Mouse (Mus musculus): ENCODE results near the gene Vstm2l.

The Vstm2l gene

GRCm38 (mm10) chr2:157932655-157933054 is 18.2 kb downstream of the Vstm2l start:
- in situ Hi-C loops (cut with MseI, MboI): no loop called here

- in situ Hi-C loops (cut with MseI, MboI): no loop called here
Observed at GRCm38 (mm10) chr2:157935444-157936171, 21.2 kb downstream of the Vstm2l start.

GRCm38 (mm10) chr2:157936676-157937075 is 22.2 kb downstream of the Vstm2l start:
- in situ Hi-C loops (cut with MseI, MboI): no loop called here

GRCm38 (mm10) chr2:157940586-157941185 is 26.2 kb downstream of the Vstm2l start:
- in situ Hi-C loops (cut with MseI, MboI): no loop called here

DNA sequence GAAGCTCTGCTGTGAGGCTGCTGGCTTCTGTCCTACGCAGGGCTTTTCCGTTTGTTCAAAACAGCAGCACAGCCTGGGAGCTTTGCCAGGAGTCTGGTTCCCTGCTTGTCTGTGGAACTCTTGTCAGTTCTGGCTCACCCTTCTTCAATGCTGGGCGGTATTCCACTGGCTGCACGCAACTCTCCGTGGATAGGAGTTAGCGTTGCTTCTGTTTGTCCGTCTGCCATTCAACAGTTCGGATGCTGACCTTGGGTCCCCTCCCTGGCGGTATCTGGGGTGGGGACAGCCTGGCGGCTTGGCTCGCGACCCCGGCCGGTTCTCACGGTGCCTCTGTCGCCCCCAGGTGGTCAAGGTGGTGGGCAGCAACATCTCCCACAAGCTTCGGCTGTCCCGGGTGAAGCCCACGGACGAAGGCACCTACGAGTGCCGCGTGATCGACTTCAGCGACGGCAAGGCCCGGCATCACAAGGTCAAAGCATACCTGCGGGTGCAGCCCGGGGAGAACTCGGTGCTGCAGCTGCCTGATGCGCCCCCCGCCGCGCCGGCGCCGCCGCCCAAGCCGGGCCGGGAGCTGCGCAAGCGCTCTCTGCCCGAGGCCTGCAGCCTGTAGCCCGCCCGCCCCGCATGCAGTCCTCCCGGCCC is 29.2 kb downstream of the Vstm2l start:
- in situ Hi-C loops (cut with MseI, MboI): no loop called here

GRCm38 (mm10) chr2:157944156-157944893 is 29.9 kb downstream of the Vstm2l start:
- in situ Hi-C loops (cut with MseI, MboI): no loop called here

DNA sequence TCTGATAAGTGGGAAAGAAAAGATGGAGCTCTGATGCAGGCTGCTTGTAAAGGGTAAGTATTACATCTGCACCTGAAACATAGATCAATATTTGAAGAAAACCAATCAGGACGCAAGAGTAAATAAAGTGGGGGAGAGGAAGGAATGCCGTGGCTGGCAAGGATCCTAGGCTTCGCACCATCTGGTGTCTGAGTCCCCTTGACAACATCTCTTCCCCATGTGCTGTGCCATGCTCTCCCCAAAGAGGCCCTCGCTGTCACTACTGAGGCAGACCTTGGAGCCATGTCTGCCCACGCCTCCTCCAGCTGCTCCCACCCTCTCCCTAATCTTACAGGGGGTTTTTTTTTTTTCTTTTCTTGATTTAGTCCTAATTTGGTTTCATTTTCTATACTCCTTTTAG is 39.5 kb downstream of the Vstm2l start:
- in situ Hi-C loops (cut with MseI, MboI): loop anchor here in 1 of 2 experiments (25.0 kb wide), 1 partner anchor 317 kb away; no protein-coding TSS in a partner anchor

DNA sequence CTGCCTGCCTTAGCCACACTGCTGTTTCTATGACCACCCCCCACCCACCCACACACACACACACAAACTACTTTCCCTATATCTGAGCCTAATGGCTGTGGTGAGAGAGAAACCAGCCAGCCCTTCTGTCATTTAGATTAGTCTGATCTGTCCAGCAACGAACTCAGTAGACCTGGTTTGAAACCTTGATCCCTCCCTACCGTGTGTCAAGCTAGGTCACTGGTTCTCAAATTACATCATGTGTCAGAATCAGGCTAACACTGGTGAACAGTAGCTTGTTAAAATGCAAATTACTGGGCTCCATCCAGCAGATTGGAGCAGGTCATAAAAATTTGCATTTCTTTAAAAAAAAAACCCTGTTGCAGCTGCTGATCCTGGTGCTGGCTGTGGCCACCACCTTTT is 43.3 kb downstream of the Vstm2l start:
- in situ Hi-C loops (cut with MseI, MboI): loop anchor here in 1 of 2 experiments (25.0 kb wide), 1 partner anchor 320 kb away; no protein-coding TSS in a partner anchor

DNA sequence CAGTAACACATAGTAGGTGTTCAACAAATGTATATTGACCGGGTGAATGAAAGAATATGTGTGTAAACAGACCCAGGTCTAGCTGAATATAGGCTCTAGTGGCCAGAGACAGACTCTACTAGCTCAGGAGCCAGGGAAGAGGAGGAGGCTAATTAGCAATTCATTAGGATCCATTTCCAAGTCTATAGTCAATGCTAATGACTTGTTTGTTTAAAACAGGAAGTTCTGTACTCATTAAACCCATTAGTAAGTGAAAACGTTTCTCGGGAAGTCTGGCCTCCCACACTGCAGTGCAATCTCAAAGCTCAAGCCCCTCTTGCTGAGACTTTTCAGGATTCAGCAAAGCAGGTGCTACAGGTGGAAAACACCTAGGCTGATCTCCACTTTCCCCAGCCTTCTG is 53.4 kb downstream of the Vstm2l start:
- in situ Hi-C loops (cut with MseI, MboI): loop anchor here in 1 of 2 experiments (25.0 kb wide), 1 partner anchor 331 kb away; no protein-coding TSS in a partner anchor

DNA sequence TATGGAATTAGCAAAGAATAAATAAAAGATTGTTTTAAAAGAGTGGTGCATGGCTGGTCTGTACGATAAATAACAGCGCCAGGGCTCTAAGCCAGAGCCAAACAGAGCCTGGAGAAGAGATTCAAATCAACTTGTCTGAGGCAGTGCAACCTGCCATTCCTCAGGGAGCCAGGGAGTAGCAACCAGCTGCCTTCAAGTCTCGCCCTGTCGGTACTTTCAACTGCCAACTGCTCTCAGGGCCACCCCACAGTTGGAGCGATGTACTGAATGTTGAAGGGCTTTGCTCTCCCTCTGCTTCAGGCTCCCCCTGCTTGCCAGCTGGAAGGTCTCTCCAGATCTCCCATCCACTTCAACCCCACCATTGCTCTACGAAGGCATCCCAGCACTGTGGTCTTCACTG is 55.7 kb downstream of the Vstm2l start:
- in situ Hi-C loops (cut with MseI, MboI): loop anchor here in 1 of 2 experiments (25.0 kb wide), 1 partner anchor 333 kb away; no protein-coding TSS in a partner anchor

GRCm38 (mm10) chr2:157970669-157971068 is 56.2 kb downstream of the Vstm2l start:
- in situ Hi-C loops (cut with MseI, MboI): loop anchor here in 1 of 2 experiments (25.0 kb wide), 1 partner anchor 333 kb away; no protein-coding TSS in a partner anchor

DNA sequence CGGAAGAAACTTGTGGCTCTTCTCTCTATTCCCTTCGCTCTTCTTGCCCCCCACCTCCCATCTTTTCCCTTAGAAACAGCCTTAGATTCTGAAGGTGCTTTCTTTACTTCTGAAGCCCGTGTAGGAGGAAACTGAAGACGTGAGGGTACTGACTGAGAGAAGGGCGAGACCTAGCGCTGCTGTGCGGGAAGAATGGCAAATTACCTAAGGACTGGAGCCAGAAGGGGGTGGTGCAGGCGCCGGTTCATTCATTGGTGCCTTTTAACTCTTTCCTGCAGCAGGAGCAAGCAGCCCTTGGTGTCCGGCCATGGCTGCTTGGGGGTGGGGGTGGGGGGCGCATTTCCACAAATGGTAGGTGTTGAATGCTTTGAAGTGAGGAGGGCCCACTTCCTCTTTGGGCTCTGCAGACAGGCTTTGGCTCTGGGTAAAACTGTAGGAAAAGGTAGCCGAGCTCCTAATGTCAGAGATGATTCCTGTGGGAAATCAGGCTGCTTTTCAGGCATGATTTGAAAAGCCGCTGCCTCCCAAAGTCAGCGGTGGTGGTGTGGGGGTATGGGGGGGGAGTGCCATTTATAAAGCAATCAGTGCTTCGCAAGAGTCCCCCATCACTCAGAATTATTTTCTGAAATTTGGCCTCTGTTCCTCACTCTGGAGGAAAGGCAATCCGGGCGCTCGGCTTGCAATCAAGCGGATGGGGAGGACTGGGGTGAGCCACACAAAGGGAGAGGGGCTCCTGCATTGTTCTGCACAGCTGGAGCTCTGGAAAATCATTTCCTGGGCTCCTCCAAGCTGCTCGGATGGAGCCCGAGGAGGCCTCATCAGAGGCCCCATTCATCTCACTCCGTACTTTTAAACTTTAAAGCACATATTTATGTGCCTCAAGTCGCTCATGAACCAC is 60.4 kb downstream of the Vstm2l start:
- in situ Hi-C loops (cut with MseI, MboI): loop anchor here in 1 of 2 experiments (25.0 kb wide), 1 partner anchor 338 kb away; no protein-coding TSS in a partner anchor

DNA sequence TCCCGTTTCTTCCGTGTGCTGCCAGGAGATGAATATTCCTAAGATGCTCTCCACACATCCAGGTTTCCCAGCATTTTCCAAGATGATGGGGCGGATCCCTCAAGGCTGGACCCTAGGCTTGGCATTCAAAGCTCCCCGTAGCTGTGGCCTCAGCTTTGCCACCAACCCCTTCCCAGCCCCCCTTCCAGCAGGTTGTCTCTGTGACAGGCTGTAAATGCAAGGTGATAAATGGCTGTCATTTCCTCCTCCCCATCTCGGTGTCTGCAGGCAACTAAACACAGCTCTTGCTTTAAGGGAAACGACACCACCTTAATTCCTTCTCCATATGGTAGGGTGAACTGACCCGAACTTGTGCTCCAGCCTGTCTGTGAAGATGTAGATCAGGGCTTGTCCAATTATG is 61.1 kb downstream of the Vstm2l start:
- in situ Hi-C loops (cut with MseI, MboI): no loop called here

- in situ Hi-C loops (cut with MseI, MboI): no loop called here
Observed at GRCm38 (mm10) chr2:157979241-157979640, 64.8 kb downstream of the Vstm2l start.

DNA sequence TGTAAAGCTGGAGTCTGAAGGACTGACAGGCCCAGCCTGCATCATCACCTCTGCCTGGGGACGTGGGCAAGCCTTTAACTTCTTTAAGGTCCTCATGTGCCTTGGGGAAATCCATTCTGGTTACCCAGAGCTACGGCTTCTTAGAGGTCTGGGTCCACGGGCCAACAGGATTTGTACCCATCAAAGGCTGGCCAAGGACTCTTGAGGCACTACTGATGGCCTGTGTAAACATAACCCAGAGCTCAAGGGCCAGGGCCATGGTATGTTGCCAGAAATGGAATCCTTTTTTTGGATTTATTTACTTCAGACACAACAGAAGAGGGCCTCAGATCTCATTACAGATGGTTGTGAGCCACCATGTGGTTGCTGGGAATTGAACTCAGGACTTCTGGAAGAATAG is 68.3 kb downstream of the Vstm2l start:
- in situ Hi-C loops (cut with MseI, MboI): no loop called here

DNA sequence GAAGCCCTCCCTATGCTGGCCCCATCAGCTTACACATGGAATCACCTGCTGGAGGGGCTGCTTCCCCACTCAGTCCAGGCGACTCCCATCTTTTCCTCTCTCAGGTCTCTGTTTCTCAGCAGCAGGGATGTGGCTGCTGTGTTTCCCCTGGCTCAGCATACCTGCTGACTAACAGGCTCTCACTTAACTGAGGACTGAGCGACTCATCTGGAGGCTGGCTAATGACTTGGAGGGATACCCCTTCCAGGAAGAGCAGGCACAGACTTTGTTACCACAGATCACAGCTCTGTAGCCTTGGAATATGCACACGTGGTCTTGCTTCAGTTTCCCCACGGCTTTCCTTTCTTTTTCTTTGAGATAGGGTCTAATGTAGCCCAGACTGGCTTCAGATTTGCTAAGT is 68.8 kb downstream of the Vstm2l start:
- in situ Hi-C loops (cut with MseI, MboI): no loop called here

DNA sequence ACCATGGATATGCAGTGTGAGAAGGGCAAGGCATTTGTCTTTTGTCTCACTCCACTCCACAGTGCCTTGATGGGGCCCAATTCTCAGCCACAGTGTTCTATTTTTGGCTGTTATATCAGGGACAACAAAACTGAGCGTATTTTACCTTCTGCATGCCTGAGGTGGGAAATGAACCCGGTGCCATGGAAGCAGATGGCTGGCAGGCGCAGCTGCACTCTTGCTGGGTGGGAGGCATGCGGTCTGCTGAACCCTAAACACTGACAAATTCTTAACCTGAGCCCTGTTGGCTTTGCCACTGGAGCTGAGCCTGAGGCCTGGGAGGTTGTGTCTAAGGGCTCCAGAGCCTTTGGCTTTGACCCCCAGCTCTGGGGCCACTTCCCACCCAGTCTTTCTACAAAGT is 71.2 kb downstream of the Vstm2l start:
- in situ Hi-C loops (cut with MseI, MboI): no loop called here

GRCm38 (mm10) chr2:157986235-157986634 is 71.8 kb downstream of the Vstm2l start:
- in situ Hi-C loops (cut with MseI, MboI): no loop called here

GRCm38 (mm10) chr2:157988416-157989190 is 74.2 kb downstream of the Vstm2l start:
- in situ Hi-C loops (cut with MseI, MboI): no loop called here

DNA sequence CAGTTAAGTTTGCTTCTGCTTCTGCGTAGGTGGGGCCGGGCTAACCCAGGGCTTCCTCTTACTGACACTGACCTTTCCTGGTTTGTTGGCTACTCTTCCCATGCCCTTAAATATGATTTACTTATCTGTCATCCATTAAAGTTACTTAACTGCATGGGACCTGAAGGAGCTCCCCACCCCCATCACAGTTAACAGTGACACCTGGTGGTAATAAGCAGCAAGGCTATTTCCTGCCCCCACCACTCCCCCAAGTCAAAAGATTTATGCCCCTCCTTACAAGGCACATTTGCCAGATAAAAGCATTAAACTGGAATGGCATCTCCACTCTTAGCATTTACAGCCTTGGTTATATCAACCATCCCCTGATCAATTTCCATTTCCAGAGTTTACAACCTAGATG is 75.5 kb downstream of the Vstm2l start:
- in situ Hi-C loops (cut with MseI, MboI): no loop called here
